Mouse (Mus musculus) G1E (cell line): ENCODE measurements around the gene Foxn3.

Source experiments
- CTCF ChIP-seq: IDR thresholded peaks from 2 replicates; pipeline ENCODE4 v1.5.1; 2012; ENCODE audit warnings: low read depth, low read length, inconsistent platforms, mixed read lengths
- GATA1 ChIP-seq: IDR thresholded peaks from 2 replicates; pipeline ENCODE4 v1.6.1; 2012; ENCODE audit warnings: borderline replicate concordance, low read length, inconsistent platforms, mixed read lengths

- TF ChIP-seq CTCF (no peak), GATA1 (no peak)
Observed at GRCm38 (mm10) chr12:99519862-99520261, 43.5 kb downstream of the Foxn3 start.
